Mouse (Mus musculus): ENCODE data around the gene Adpgk. TPM values are rescaled to one million over a fixed set of nuclear protein-coding genes. Genes with fewer than 3 reads are reported as not detected.

The Adpgk gene
- polyA plus RNA-seq, 1 experiment from 2014 or later: 39.6 TPM

DNA sequence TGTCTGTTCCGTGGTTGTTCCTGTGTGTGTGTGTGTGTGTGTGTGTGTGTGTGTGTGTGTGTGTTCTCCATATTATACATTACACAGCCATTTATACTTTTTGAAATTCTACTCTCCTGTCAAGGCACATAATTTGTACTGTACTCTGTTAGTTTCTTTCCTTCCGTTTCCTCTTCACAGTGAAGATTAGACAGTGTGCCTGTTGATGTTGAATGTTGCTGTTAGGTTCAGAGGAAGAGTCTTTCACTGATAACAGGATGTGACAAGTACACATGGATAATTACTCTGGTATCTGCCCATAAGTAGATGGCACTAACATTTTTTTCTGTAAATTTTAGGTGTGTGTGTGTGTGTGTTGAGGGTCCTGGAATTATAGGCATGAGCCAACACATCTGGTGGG is 5.1 kb downstream of the Adpgk start:
- no peaks in the 10 kb centered on the region for H3K27me3 ChIP-seq (ENCODE audit: insufficient read depth, poor library complexity, severe bottlenecking)
- H3K36me3 ChIP-seq: peaks cover 48% of the 10 kb centered on the region
- H3K27ac ChIP-seq: no peak overlapping the region
- WGBS: 84% methylated on average over 2 of the region's 2 CpGs
- H3K9me3 ChIP-seq: no peaks in the 10 kb centered on the region
- no peak for DNase-seq (ENCODE audit: low spot score)
- H3K4me3 ChIP-seq: no peak overlapping the region
- H3K4me1 ChIP-seq (replicated peaks): peaks cover 19% of the 10 kb centered on the region

DNA sequence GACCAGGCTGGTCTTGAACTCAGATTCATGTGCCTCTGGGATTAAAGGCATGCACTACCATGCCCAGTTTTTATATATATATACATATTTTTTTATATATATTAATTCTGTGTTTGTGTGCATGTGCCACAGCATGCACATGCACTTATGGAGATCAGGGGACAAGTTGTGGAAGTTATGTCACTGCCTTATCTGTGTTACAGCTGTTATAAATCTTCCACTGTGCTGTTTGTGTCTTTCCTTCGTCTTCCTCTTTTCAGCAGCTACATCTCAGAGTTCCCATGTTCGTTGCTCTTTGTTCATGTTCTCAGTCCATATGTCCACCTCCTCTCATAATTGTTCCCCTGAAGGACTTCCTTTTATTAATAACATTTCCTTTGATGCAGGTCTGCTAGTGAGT is 16.5 kb downstream of the Adpgk start:
- 90% methylated on average over 2 of the region's 2 CpGs for WGBS
- Histone ChIP-seq H3K27ac (no peak overlapping the region), H3K4me1 (replicated peaks) (no peaks in the 10 kb centered on the region), H3K36me3 (peaks cover 90% of the 10 kb centered on the region), H3K9me3 (peaks cover 4% of the 10 kb centered on the region; the same call in 1 of the 2 replicates), H3K27me3 (ENCODE audit: insufficient read depth, poor library complexity, severe bottlenecking) (no peaks in the 10 kb centered on the region), H3K4me3 (no peak overlapping the region)
- DNase-seq (ENCODE audit: low spot score): no peak

DNA sequence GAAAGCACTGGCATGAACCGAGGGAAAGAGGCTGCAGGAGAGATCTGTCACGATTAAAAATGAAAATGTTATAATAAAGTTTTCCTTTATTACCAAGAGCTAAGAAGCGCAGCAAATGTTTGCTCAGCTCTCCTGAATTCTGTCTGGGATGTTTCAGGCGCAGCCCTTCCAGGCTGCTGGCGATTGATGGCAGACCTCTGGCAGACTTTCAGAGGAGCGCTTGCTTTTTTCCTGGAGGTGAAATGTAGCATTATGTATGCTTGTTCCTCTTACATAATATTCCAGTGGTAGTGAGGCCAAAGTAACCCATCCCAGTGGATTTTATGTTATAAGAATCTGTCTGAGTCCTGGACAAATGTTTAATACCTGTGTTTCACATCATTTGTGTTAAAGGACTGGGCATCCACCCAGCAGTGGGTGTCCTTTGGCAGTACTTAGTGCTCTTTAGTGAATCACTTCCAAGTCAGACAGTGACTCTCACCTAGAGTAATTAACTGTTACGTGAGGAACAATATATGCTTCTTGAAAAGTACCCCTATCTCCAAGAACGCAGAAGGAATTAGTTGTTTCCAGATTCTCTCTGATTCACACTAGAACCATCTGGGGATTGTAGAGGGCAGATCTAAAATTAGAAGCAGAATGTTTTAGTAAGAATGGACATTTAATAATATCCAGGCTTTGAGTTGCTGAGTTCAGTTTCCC is 19.4 kb downstream of the Adpgk start:
- no peak for DNase-seq (ENCODE audit: low spot score)
- peaks cover 4% of the 10 kb centered on the region; the same call in 1 of the 2 replicates for H3K9me3 ChIP-seq
- H3K4me3 ChIP-seq: no peak overlapping the region
- H3K27ac ChIP-seq: no peak overlapping the region
- H3K27me3 ChIP-seq (ENCODE audit: insufficient read depth, poor library complexity, severe bottlenecking): no peaks in the 10 kb centered on the region
- no peaks in the 10 kb centered on the region for H3K4me1 ChIP-seq (replicated peaks)
- WGBS: 96% methylated on average over 8 of the region's 8 CpGs
- peaks cover 90% of the 10 kb centered on the region for H3K36me3 ChIP-seq

DNA sequence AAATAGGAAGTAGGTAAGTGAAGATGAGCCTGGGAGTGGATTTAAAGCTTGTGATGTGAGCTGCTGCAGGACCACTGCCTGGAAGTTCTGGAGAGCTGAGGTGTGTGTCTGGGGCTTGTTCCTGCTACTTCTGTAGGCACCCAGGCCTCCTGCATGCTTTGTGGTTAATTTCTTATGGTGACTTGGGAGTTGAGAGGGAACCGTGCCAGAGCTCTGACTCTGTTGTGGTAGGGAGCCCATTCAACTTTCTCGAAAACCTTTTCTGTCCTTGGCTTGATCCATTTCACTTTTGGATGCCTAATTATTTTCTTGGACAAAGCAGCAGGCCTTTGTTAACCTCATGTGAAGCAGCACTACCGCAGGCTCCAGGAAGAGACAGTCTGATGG is 19.9 kb downstream of the Adpgk start:
- no peak for DNase-seq (ENCODE audit: low spot score)
- peaks cover 90% of the 10 kb centered on the region for H3K36me3 ChIP-seq
- no peaks in the 10 kb centered on the region for H3K27me3 ChIP-seq (ENCODE audit: insufficient read depth, poor library complexity, severe bottlenecking)
- no peak overlapping the region for H3K27ac ChIP-seq
- no peaks in the 10 kb centered on the region for H3K4me1 ChIP-seq (replicated peaks)
- WGBS: 88% methylated on average over 3 of the region's 3 CpGs
- no peaks in the 10 kb centered on the region for H3K9me3 ChIP-seq
- no peak overlapping the region for H3K4me3 ChIP-seq

DNA sequence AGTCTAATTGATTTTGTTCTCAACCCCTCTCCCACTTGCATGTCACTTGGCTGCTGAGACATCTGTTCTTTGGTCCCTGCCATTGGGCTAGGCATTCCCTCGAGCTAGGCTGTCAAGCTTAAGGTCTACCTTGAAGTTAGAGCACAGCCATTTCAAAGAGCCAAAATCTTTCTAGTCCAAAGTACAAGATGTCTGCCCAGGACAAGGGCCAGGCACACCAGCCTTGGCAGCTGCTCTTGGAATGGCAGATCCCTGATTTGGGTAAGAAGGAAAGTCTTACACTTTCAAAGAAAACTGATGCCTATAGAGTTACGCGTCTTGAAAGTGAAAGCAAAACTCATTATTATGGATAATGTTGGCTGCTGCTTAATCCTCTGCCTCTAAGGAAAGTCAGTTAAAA is 24.8 kb downstream of the Adpgk start:
- Histone ChIP-seq H3K4me3 (no peak overlapping the region), H3K27me3 (ENCODE audit: insufficient read depth, poor library complexity, severe bottlenecking) (no peaks in the 10 kb centered on the region), H3K9me3 (no peaks in the 10 kb centered on the region), H3K4me1 (replicated peaks) (no peaks in the 10 kb centered on the region), H3K36me3 (peaks cover 75% of the 10 kb centered on the region), H3K27ac (no peak overlapping the region)
- DNase-seq (ENCODE audit: low spot score): no peak
- WGBS: 96% methylated on average over 3 of the region's 3 CpGs

DNA sequence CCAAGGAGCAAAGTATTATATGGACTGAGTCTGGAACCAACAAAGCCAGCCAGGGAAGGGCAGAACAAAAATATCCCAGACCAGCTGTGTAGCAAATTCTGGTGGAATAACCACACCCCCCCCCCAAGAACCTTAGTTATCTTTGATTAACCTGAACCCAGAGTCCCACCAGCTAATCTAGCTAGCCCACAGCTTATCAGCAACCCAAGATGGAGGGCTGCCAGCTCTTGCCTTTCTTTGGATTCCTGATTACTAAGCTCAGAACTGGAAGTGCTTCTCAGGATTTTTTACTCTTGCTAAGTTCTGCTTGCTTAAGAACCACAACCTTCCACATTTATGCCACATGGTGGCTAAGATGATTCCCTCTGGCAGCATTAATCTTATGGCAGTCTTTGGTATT is 33.0 kb downstream of the Adpgk start:
- Histone ChIP-seq H3K27ac (no peak overlapping the region), H3K9me3 (no peaks in the 10 kb centered on the region), H3K36me3 (peaks cover 89% of the 10 kb centered on the region), H3K4me3 (no peak overlapping the region), H3K27me3 (ENCODE audit: insufficient read depth, poor library complexity, severe bottlenecking) (no peaks in the 10 kb centered on the region), H3K4me1 (replicated peaks) (no peaks in the 10 kb centered on the region)
- no peak for DNase-seq (ENCODE audit: low spot score)

DNA sequence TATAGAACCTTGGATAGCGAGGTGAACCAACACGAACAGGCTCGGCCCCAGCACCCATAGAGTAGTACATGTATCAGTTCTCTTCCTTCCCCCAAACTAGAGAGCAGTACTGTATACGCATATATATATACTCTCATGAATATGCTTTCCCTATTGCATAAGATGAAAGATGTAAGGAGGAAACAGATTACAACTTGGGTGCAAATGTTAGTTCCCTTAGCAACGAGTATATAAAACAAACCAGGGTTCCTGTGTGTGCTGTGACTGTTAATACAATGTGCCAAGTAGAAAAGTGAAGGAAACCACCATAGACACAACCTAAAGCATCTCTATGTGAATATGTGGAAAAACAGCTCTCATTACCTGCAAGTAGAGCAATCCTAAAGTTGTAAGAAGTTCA is 38.7 kb downstream of the Adpgk start:
- Histone ChIP-seq H3K9me3 (no peaks in the 10 kb centered on the region), H3K27me3 (ENCODE audit: insufficient read depth, poor library complexity, severe bottlenecking) (no peaks in the 10 kb centered on the region), H3K4me1 (replicated peaks) (no peaks in the 10 kb centered on the region), H3K27ac (no peak overlapping the region), H3K36me3 (peaks cover 80% of the 10 kb centered on the region), H3K4me3 (no peak overlapping the region)
- WGBS: 90% methylated on average over 5 of the region's 5 CpGs
- DNase-seq (ENCODE audit: low spot score): no peak

DNA sequence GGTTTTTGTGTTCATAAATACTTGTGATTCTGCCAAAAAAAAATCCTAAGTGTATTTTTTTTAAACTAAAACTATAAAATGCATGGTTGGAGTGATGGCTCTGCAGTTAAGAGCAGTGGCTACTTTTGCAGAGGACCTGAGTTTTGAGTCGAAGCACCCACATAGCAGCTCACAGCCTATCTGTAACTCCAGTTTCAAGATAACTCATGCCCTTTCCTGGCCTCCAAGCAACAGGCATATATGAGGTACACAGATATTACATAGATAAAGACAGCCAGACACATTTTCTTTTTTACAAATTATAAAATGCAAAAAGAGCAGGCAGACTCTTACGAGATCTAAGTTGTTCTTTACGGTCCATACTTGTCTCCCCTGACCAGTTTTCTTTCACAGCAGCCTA is 45.2 kb downstream of the Adpgk start:
- peaks cover 68% of the 10 kb centered on the region for H3K36me3 ChIP-seq
- WGBS: 95% methylated on average over 3 of the region's 3 CpGs
- DNase-seq (ENCODE audit: low spot score): no peak
- no peak overlapping the region for H3K4me3 ChIP-seq
- no peaks in the 10 kb centered on the region for H3K4me1 ChIP-seq (replicated peaks)
- no peak overlapping the region for H3K27ac ChIP-seq
- no peaks in the 10 kb centered on the region for H3K27me3 ChIP-seq (ENCODE audit: insufficient read depth, poor library complexity, severe bottlenecking)
- H3K9me3 ChIP-seq: no peaks in the 10 kb centered on the region; the same call in 1 of the 2 replicates

DNA sequence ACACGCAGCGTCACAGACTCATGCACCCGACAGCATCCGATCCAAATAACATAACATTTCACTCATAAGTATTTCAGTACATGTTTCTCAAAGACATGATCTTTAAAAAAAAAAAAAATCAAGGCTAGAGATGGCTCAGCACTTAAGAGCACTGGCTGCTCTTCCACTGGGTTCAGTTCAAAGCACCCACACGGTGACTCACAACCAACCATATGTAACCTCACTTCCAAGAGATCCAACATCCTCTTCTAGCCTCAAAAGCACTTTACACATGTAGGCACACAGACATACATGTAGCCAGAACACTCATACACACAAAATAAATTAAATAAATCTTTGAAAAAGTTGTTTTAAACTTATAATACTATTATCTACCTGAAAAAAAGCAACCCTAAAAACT is 46.5 kb downstream of the Adpgk start:
- H3K36me3 ChIP-seq: peaks cover 69% of the 10 kb centered on the region
- 97% methylated on average over 5 of the region's 5 CpGs for WGBS
- H3K27me3 ChIP-seq (ENCODE audit: insufficient read depth, poor library complexity, severe bottlenecking): no peaks in the 10 kb centered on the region
- H3K9me3 ChIP-seq: no peaks in the 10 kb centered on the region; the same call in 1 of the 2 replicates
- no peak overlapping the region for H3K4me3 ChIP-seq
- no peak overlapping the region for H3K27ac ChIP-seq
- no peaks in the 10 kb centered on the region for H3K4me1 ChIP-seq (replicated peaks)
- no peak for DNase-seq (ENCODE audit: low spot score)

DNA sequence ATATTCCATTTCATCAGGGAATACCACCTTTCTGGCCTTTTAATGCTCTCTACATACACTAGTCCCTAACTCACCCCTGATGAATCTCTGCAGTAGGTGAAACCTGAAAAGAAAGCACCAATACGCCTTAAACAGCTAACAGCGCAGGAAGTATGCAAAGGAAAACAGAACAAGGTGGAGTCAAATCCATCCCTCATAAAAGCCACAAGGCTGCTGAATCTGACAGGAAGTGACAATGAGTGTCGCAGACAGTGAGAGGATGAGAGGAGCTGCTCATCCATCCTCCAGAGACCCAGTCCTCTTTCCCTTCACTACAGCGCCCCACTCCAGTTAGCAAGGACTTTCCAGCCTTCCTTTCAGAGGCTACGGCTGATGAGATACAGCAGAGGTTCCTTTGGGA is 47.1 kb downstream of the Adpgk start:
- DNase-seq (ENCODE audit: low spot score): no peak

DNA sequence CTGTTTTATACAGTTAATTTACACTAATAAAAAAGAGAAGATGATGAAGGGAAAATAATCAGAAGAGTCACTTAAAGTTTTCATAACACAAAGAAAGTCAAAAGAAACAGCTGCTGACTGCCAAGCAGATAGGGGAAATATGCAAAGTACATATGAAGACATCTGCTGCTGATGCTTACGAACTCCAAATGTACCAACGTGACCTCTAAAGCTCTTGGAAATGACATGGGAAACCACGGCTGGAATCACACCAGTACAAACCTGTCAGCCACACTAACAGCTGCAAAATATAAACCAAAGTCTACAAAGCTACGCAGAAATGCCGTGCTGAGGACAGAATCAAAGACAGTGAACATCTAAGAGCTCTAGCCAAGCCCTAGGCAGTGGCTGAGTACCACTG is 47.7 kb downstream of the Adpgk start:
- DNase-seq (ENCODE audit: low spot score): no peak
- Histone ChIP-seq H3K27me3 (ENCODE audit: insufficient read depth, poor library complexity, severe bottlenecking) (no peaks in the 10 kb centered on the region), H3K9me3 (no peaks in the 10 kb centered on the region; the same call in 1 of the 2 replicates), H3K4me3 (no peak overlapping the region), H3K4me1 (replicated peaks) (no peaks in the 10 kb centered on the region), H3K27ac (no peak overlapping the region), H3K36me3 (peaks cover 72% of the 10 kb centered on the region)
- WGBS: 91% methylated on average over 5 of the region's 5 CpGs

More for the DNA sequence above, 47.1 kb downstream of the Adpgk start:
- H3K9me3 ChIP-seq: no peaks in the 10 kb centered on the region; the same call in 1 of the 2 replicates
- H3K36me3 ChIP-seq: peaks cover 68% of the 10 kb centered on the region
- no peak overlapping the region for H3K27ac ChIP-seq
- H3K4me3 ChIP-seq: no peak overlapping the region
- H3K27me3 ChIP-seq (ENCODE audit: insufficient read depth, poor library complexity, severe bottlenecking): no peaks in the 10 kb centered on the region
- no peaks in the 10 kb centered on the region for H3K4me1 ChIP-seq (replicated peaks)
- 85% methylated on average over 5 of the region's 5 CpGs for WGBS

DNA sequence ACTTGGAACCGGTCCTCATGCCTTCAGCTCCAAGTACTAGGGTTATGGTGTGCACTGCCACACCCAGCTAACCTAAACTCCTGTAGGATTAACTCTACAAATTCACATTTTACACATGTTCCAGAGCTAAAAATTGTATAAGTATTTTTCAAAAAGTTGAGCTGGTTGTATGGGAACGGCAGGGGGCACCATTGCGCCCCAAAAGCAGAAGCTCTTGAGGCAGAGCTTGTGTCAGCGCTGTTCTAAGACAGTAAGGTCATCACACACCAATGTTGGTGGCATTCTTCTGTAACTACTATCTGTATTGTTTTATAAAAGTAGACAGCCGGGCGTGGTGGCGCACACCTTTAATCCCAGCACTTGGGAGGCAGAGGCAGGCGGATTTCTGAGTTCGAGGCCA is 48.6 kb downstream of the Adpgk start:
- DNase-seq (ENCODE audit: low spot score): peak; percentile 5
- no peaks in the 10 kb centered on the region for H3K27me3 ChIP-seq (ENCODE audit: insufficient read depth, poor library complexity, severe bottlenecking)
- 91% methylated on average over 9 of the region's 9 CpGs for WGBS
- no peak overlapping the region for H3K4me3 ChIP-seq
- no peak overlapping the region for H3K27ac ChIP-seq
- H3K36me3 ChIP-seq: peaks cover 69% of the 10 kb centered on the region
- no peaks in the 10 kb centered on the region for H3K4me1 ChIP-seq (replicated peaks)
- no peaks in the 10 kb centered on the region; the same call in 1 of the 2 replicates for H3K9me3 ChIP-seq

DNA sequence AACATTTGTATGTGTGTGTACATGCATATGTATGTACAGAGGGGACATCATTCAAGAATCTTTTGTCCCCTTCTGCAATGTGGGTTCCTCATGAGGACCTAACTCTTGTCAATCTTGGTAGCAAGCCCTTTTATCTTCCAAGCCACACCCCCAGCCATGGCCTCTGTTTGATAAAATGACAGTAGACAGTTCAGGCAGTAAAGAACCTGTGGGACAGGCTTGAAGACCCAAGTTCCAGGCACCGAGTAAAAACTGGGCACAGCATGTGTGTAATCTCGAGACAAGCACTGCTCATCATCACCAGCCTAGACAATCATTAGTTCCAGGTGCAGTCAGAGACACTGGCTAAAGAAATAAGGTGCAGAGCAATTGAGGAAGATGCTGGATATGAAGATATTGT is 54.8 kb downstream of the Adpgk start:
- no peak for DNase-seq (ENCODE audit: low spot score)
- no peak overlapping the region for H3K4me3 ChIP-seq
- no peaks in the 10 kb centered on the region for H3K27me3 ChIP-seq (ENCODE audit: insufficient read depth, poor library complexity, severe bottlenecking)
- H3K36me3 ChIP-seq: peaks cover 35% of the 10 kb centered on the region
- no peaks in the 10 kb centered on the region for H3K4me1 ChIP-seq (replicated peaks)
- H3K27ac ChIP-seq: no peak overlapping the region
- 89% methylated on average over 2 of the region's 2 CpGs for WGBS
- H3K9me3 ChIP-seq: no peaks in the 10 kb centered on the region; the same call in 1 of the 2 replicates
